Mouse (Mus musculus) WW6 (cell line): ENCODE measurements at regions not wholly inside any gene's neighbourhood (a gene's known extent, or its start where the extent isn't known, plus 50 kb on each side); places are given as distances from the start of the nearest gene placed in this dataset.
A peak's percentile ranks its signal among the peaks of the same experiment; 100 is the strongest.

Experiments used
- DNase-seq: peaks from one replicate; pipeline ENCODE4 v3.0.0-alpha.2; 2013; ENCODE audit warnings: low read depth, low spot score

DNA sequence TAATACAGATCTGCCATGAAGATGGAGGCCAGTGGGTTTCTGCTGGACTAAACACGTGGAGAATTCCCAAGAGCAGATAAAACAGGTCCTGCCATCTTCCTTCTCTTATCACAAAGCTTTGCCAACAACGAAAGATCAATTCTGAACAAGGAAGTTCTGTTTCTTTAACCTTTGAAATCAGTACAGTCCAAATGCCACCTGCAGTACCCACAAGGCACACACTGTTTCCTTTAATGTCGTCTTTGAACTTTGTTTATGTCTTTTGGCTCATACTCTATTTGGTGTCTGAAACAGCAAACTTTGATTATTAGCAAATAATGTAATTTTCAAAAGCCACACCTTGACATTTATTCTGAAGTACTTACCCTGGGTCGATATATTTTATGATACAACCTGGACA, 536.5 kb downstream of the Bckdhb start:
- no peak for DNase-seq

DNA sequence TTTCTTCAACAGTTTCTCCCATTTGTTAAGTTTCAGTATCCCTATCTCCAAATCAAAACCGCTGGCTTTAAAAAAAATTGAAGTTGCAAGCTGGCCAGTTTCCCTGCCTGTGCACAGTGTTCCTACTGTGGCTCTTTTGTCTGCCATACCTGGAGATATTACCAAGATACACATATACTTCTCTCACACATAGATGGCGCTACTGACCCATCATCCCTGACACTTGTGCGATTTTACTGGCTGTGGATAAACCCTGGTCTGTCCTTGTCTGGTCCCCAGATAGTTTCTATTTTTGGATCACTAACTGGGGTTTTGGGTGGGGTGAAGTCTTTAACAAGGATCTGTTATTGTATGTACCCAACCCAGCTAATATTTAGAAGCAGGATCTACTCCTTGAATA, 541.8 kb downstream of the Bckdhb start:
- DNase-seq, result no peak

DNA sequence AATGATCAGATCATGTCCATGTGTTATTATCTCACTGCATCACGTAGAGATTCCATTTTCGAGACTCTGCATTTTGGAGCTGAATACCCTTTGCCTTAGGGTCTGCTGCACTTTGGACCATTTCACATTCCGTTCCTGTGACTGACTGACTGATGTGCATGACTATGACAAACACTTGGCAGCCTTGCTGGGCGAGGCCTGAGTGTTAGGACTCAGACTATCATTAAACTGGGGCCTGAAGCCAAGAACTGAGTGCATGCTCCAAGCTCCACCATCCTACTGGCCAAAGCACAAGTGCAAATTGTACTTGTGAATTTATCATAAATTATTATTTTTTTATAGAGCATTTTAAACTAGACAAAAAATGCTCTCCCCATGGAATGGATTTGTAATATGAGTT, 547.8 kb downstream of the Bckdhb start:
- no peak for DNase-seq

DNA sequence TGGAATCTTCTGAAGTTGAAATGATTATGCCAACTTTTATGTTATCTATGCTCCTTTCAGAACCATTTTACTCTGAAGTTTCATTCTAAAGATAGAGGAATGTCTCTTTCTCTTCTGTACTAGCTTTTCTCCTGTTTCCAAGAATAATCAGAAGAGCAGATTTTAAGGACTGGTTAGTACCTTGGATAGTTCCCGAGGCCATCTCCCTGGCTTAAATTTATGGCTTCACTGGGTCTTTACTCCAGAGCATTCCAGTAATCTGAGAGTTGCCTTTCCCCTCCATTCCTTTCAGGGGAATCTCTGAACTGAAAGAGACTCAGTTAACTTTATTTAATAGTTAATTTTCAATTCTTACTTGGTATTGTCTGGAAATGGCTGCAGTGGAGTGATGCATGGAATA, 551.0 kb downstream of the Bckdhb start:
- DNase-seq, result no peak

DNA sequence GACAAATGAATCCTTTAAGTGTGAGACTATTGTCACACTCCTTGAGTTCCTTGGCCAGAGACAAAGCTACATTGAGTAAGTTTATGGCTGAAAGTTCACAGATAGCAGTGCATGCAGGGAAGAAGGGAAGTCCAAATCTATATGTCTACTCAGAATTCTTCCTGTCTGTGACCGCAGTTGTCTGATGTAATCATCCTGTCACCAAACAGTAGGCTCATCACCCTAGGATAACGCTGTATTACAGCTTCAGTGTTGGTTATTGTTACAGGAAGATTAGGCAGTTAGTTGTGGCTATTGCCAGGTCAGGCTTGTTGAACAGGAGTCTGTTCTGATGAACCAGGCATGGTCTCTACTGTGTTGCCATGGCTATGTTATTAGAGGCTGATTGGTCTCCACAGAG, 574.6 kb downstream of the Bckdhb start:
- DNase-seq, result no peak

DNA sequence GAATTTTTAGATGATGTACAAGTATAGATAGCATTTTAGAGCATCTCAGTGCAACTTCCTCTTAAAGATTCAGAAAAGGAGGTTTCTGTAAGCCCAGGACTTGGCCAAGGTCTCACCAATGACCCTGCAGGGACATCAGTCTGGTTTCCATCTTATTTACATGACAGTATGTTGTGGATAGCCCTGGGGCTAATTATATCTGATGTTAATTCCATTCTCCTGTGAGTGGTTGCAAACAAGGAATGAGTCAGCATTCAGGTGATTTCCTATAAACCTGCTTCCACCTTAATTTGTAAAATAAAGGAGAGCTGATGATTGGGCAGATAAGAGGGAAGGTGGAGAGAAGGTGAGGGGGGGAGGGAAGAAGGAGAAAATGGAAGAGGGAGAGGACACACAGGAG, 578.0 kb downstream of the Bckdhb start:
- peak; percentile 11 for DNase-seq

DNA sequence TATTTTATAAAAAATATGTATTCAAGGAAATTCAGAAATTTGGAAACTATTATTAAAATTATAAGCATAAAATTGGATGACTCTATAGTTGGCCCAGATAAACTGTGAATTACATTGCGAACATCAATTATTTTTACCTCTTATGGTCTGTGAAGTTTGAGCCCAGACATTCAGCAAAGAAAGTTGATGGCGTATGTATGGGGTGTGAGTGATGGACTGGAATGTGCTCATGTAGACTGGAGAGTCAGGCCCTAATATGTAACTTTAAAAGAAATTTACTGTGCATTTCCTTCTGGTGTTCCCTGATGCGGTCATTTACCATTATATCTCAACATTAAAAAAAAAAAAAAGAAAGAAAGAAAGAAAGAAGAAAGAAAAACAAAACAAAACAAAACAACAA, 592.1 kb downstream of the Bckdhb start:
- no peak for DNase-seq

DNA sequence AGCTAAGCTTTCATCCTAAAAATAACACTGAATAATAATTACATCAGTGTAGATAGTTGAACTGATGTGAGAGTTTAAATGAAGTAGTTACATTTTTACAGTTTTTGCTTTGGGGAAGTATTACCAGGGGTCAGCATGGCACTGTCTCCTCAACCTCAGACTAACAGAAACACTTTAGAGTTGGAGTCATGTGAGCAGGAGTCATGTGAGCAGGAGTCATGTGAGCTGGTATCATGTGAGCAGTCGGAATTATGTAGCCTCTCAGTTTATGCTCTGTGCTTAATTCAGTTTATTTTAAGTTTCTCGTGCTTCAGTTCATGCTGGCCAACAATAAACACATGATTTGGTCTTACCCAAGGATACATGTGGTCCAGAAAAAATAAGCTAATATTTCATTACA, 620.5 kb downstream of the Bckdhb start:
- no peak for DNase-seq

DNA sequence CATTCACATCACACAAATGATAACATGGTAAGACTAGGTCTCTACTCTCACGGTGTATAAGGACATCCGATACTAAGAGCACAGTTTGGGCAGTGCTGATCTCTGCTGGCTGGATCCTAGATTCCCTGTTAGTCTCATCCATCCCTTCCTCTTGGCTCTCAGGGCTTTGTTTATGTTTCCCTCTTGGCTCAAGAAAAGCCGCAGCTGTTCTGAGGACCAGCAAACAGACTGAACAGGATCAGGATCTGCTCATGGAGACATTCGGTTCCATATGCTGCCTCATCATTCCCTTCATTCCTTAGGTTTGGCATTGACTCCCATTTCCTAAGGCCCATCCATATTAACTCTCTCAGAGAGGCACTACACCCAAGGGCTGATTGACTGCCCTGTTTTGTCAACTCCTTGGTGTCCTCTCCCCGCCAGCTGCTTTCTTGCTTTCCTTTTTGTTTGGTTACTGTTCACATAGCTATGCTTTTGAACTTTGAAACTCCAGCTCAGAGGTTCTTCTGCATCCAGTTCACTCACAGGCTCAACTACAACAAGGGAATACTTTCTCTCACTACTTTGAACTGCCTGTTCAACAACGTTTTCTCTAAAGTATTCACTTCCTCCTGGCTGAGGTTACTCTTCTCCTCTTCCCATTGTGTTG, 623.2 kb downstream of the Bckdhb start:
- DNase-seq, result no peak

DNA sequence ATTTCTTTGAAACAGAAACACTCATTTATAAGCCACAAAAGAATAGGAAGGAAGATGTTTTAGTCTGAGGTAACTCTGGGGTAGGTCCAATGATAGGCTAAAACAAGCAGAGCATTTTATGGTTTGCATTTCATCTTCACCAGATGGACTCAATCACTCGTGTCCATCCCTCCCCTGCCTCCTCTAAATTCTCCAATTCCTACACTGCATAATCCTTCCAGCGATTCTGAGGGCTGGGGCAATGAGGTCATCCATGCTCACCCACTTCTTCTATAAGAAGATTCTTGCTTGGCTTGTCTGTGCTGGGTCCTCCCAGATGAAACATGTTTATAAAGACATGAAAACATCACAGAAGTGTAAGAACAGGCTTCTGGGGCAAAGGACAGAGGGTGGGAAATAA, 630.3 kb downstream of the Bckdhb start:
- DNase-seq, result no peak

DNA sequence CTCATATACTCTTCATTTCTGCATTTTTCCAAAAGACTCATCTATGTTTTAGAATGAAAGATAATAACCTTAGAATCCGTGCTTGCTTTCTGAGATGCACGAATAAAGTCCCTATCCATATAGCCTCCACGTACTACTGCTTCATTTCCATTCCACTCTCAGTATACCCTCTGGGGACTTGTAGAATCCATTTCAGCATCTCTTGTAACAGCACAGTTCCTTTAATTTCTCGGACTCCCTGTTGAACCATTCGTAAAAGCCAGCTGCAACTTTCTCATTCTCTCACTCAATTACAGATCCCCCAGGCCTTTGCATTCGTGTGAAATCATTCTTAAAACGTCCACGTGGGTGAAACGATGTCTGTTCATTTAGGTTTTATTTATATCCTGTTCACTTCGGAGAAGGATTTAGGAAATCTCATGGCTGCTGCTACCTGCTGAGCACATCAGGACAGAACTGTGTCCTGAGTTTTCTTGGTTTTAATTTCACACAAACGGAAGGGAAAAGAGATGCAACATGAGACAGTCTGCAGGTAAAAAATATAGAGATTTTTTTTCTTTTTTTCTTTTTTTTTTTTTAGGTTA, 631.4 kb downstream of the Bckdhb start:
- DNase-seq, result no peak

DNA sequence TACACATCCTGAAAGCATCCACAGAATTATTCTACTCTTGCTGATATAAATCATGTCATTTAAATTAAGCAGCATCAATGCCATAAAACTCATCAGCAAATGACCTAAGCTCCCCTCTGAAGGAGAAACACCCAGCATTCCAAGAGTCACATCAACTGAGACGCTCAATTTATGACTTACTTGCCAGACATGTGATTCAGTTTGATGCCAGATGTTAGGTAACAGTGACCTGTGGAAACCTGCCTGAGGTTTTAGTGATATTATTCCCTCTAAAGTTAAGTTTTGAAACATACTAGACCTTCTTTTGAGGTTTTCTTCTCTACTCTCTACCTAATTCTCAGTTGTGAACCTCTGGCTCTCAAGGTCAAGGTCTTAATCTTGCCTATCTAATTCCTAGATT, 633.4 kb downstream of the Bckdhb start:
- no peak for DNase-seq

DNA sequence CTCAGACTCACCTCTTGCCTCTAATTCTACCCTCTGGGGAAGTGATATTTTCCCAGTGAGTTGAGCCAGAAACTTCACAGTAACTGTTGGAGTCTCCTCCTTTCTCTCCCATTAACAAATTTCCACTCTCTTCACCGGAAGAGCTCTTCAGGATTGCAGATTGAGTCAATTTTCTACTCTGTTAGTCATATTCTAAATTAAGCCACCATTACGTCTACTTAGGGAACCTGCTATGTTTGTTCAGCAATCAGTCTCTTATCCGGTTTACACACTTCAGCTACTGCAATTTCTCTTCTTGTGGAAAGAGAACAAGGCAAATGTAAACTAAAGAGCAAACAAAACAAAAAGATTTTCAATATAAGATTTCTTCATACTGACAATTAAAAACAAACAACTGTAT, 644.6 kb downstream of the Bckdhb start:
- DNase-seq, result no peak

DNA sequence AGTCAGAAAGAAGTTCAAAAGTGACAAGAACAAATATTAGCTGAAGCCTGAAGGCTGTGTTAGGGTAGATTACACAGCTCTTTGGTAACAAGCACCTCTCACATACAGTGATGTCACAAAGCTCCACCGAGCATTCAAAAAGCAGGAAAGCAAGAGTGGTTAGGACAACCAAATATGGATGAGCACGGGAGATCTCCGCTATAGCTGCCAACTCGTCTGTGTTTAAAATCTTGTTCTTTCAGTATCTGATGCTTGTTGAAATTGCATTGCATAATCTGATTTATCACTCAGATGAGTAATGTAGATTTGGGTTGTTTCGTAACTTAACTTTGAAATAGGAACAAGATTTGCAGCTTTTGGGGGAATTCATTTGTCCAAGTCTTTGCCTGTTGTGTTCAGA, 652.8 kb downstream of the Bckdhb start:
- no peak for DNase-seq

DNA sequence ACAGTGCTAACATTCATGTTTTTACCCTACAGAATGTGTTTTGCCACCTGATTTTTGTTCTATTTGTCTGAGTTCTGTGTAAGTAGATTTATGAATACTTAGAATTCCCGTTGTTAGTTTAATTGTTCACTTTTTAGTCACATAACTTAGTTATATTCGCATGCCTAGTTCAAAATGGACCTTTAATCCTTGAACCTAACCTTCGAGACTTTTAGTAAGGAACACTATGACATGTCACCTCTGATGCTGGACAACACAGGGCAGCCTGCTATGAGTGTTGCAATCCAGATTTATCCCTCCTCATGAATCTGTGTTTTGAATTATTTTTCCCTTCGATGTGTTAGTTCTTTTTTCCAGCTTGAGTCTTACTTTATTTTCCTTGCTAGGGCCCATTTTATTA, 662.8 kb downstream of the Bckdhb start:
- DNase-seq, result no peak

DNA sequence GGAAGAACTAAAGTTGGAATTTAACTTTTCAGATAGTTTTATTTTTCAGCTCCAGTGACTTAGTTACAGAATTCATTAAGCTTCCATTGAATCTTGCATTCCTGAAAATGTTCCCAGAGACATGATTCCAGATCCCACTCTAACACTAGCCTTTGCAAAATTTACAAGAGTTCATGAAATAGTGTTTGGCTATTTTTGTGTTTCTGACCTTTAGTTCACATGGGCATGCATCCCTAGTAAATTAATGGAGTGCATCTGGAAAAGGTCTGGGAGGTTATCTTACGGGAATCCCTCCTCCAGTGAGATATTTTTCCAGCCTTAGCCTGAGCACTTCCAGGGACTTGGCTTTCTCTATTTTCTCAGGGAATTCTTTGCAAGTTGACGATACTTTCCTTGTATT, 669.8 kb downstream of the Bckdhb start:
- no peak for DNase-seq
